Comparison of ENCODE assay signal across 20 mouse cellular contexts in genomic region chr7:96705307-96706129, GRCm38 (mm10).
A peak's percentile ranks its signal among the peaks of the same experiment; 100 is the strongest.
DNase-seq lines count a peak whose midpoint lies in the region; ATAC-seq and TF ChIP-seq lines count a peak whose summit lies in the region.
"Had no signal": no experiment of that assay in that cellular context is flagged by ENCODE, and none has a peak within 500 bp of the region (broad histone marks: within the 10 kb centered on the region; RNA-seq: fewer than 3 reads in every experiment).

No protein-coding gene starts in this region.

- no peak overlapping the region for H3K4me3 ChIP-seq in bone marrow, adult 2 months (replicated peaks; ENCODE audit: control insufficient read depth, low read depth, low read length)
- no peak overlapping the region for H3K4me3 ChIP-seq in liver, embryonic 12.5 days
- no peak overlapping the region for H3K4me3 ChIP-seq in stomach, embryonic 15.5 days (replicated peaks)
- H3K4me3 ChIP-seq: embryonic facial prominence, embryonic 12.5 days; heart, embryonic 15.5 days; hindbrain, embryonic 12.5 days; left cerebral cortex, adult 2 months; limb, embryonic 13.5 days; midbrain, embryonic 10.5 days had no signal

- peaks cover 9% of the 10 kb centered on the region for H3K27me3 ChIP-seq in liver, embryonic 12.5 days (replicated peaks)
- no peaks in the 10 kb centered on the region for H3K27me3 ChIP-seq in stomach, embryonic 15.5 days (replicated peaks)
- H3K27me3 ChIP-seq: embryonic facial prominence, embryonic 12.5 days; hindbrain, embryonic 12.5 days; limb, embryonic 13.5 days had no signal

- 31% methylated on average over 8 of the region's 8 CpGs for WGBS in bone marrow, adult 2 months
- WGBS in liver, embryonic 12.5 days (ENCODE audit: insufficient replicate concordance): 35% methylated on average over 8 of the region's 8 CpGs
- WGBS in stomach, embryonic 15.5 days: 73% methylated on average over 8 of the region's 8 CpGs

- H3K9ac ChIP-seq in liver, embryonic 12.5 days: no peak overlapping the region
- H3K9ac ChIP-seq in stomach, embryonic 15.5 days: no peak overlapping the region
- H3K9ac ChIP-seq: embryonic facial prominence, embryonic 12.5 days; heart, embryonic 15.5 days; hindbrain, embryonic 12.5 days; limb, embryonic 13.5 days had no signal

- TF ChIP-seq CTCF in bone marrow, adult 2 months (IDR thresholded peaks at IDR 0.05; ENCODE audit: control insufficient read depth, insufficient read depth, low read length): no peak

- peak; percentile 80 for ATAC-seq in erythroid progenitor cell, adult 5-6 weeks (replicated peaks; ENCODE audit: low FRiP score, poor library complexity, severe bottlenecking)
- peak; percentile 98 for ATAC-seq in liver, embryonic 12.5 days
- ATAC-seq in stomach, embryonic 15.5 days (ENCODE audit: insufficient read depth, low FRiP score, low read depth): peak; percentile 79
- ATAC-seq: lung, postnatal 0 days had no signal

- H3K27ac ChIP-seq in bone marrow, adult 2 months (ENCODE audit: control insufficient read depth, insufficient read depth, low read depth, low read length, poor library complexity): peak overlapping the region; percentile 69
- H3K27ac ChIP-seq in liver, embryonic 12.5 days: peak overlapping the region; percentile 73
- no peak overlapping the region for H3K27ac ChIP-seq in stomach, embryonic 15.5 days
- H3K27ac ChIP-seq: embryonic facial prominence, embryonic 12.5 days; heart, embryonic 15.5 days; hindbrain, embryonic 12.5 days; left cerebral cortex, adult 2 months; limb, embryonic 13.5 days; midbrain, embryonic 10.5 days had no signal

- no peak for DNase-seq in spleen, adult 12 weeks (ENCODE audit: low spot score)
- no peak for DNase-seq in adrenal gland, adult (ENCODE audit: inconsistent age in 2 of 2, low spot score in 1 of 2)
- DNase-seq in embryo, embryonic 10.5 days (ENCODE audit: low spot score): no peak
- DNase-seq: adrenal gland, adult 8-10 months; cerebellum, postnatal 14 days; heart, adult 18-20 months; kidney, adult 2 months; retina, postnatal 1 day; thymus, postnatal 4 days had no signal

- TF ChIP-seq POLR2A in bone marrow, adult 2 months (IDR thresholded peaks at IDR 0.05; ENCODE audit: borderline replicate concordance, control insufficient read depth, low read depth, low read length): no peak

- peak overlapping the region; percentile 51 for H3K4me2 ChIP-seq in liver, embryonic 12.5 days
- no peak overlapping the region for H3K4me2 ChIP-seq in stomach, embryonic 15.5 days
- H3K4me2 ChIP-seq: embryonic facial prominence, embryonic 12.5 days; heart, embryonic 15.5 days; hindbrain, embryonic 12.5 days; limb, embryonic 13.5 days had no signal

- peaks cover 6% of the 10 kb centered on the region for H3K4me1 ChIP-seq in bone marrow, adult 2 months (ENCODE audit: control insufficient read depth, insufficient read depth, low read length)
- H3K4me1 ChIP-seq in liver, embryonic 12.5 days: peaks cover 41% of the 10 kb centered on the region
- no peaks in the 10 kb centered on the region for H3K4me1 ChIP-seq in stomach, embryonic 15.5 days
- H3K4me1 ChIP-seq: heart, embryonic 15.5 days; hindbrain, embryonic 12.5 days; midbrain, embryonic 10.5 days had no signal

- H3K9me3 ChIP-seq in liver, embryonic 12.5 days (replicated peaks): no peaks in the 10 kb centered on the region
- H3K9me3 ChIP-seq in stomach, embryonic 15.5 days: no peaks in the 10 kb centered on the region
- H3K9me3 ChIP-seq: embryonic facial prominence, embryonic 12.5 days; heart, embryonic 15.5 days; hindbrain, embryonic 12.5 days; limb, embryonic 13.5 days; midbrain, embryonic 10.5 days had no signal

- H3K36me3 ChIP-seq in liver, embryonic 12.5 days: no peaks in the 10 kb centered on the region
- H3K36me3 ChIP-seq in stomach, embryonic 15.5 days: no peaks in the 10 kb centered on the region
- H3K36me3 ChIP-seq: heart, embryonic 15.5 days had no signal
